Mouse (Mus musculus) E14TG2a.4 (cell line): Measurements from ENCODE around the gene Ccdc106.

ENCODE experiments used
- CTCF ChIP-seq: conservative IDR thresholded peaks from 2 replicates; pipeline ENCODE4 v1.5.1; 2014; ENCODE audit warnings: low read length
- NANOG ChIP-seq: IDR thresholded peaks from 2 replicates; pipeline ENCODE4 v1.6.1; 2014; ENCODE audit warnings: borderline replicate concordance, low read length, mixed read lengths

DNA sequence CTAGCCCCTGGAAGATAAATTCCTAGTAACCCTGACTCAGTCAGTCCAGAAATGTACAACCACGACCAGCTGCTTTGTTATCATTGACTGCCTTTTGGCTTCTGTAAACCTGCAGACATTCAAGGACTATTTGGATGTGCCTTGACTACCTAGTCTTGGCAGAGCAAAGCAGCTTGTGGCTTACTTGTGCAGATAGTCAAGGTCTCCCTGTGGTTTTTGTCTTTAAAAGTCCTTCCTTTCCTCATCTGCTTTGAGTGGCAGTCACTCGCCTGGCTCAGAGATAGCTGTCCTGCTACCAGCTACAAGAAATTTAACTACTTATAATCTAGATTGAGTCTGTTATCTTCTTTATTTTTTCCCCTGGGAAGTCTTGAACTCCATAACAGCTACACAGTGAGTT is 24.6 kb downstream of the Ccdc106 start:
- no peak for TF ChIP-seq CTCF
- TF ChIP-seq NANOG: no peak
